Mouse (Mus musculus) stomach, embryonic 14.5 days (tissue): ENCODE results near the gene Htt. TPM values are rescaled to one million over a fixed set of nuclear protein-coding genes. Genes with fewer than 3 reads are reported as not detected.

Source experiments
- ATAC-seq: fragments of 200-750 bp; cut with Nextera tagmentation; 2 replicates; pipeline ENCODE4 v1.8.0; 2017; ENCODE audit warnings: low read depth, moderate TSS enrichment; ENCODE audit not compliant: insufficient number of reproducible peaks, insufficient read depth, low FRiP score
- H3K27ac ChIP-seq: fragments of 300-500 bp; sonication (generic); 2 replicates; pipeline ENCODE4 v1.5.1; 2014; ENCODE audit warnings: mild to moderate bottlenecking, low read length, moderate library complexity, mixed read lengths
- H3K27me3 ChIP-seq: fragments of 300-500 bp; sonication (generic); 2 replicates; pipeline ENCODE4 v1.6.1; 2014; ENCODE audit warnings: low read length, control low read depth, mixed read lengths; ENCODE audit not compliant: control insufficient read depth, insufficient read depth
- H3K36me3 ChIP-seq: fragments of 300-500 bp; sonication (generic); 2 replicates; pipeline ENCODE4 v1.6.1; 2014; ENCODE audit warnings: mild to moderate bottlenecking, control low read depth, low read length, moderate library complexity, mixed read lengths; ENCODE audit not compliant: control insufficient read depth, insufficient read depth
- H3K4me1 ChIP-seq: fragments of 300-500 bp; sonication (generic); 2 replicates; pipeline ENCODE4 v1.6.1; 2014; ENCODE audit warnings: low read length, control low read depth, mixed read lengths; ENCODE audit not compliant: control insufficient read depth, insufficient read depth
- H3K4me2 ChIP-seq: fragments of 300-500 bp; sonication (generic); replicated peaks from 2 replicates; pipeline ENCODE4 v1.6.1; 2014; ENCODE audit warnings: low read depth, low read length, control low read depth
- H3K4me3 ChIP-seq: fragments of 300-500 bp; sonication (generic); 2 replicates; pipeline ENCODE4 v1.5.1; 2014; ENCODE audit warnings: low read depth, low read length, control low read depth
- H3K9ac ChIP-seq: fragments of 300-500 bp; sonication (generic); replicated peaks from 2 replicates; pipeline ENCODE4 v1.6.1; 2014; ENCODE audit warnings: low read depth, mild to moderate bottlenecking, control low read depth, low read length, moderate library complexity, mixed read lengths
- H3K9me3 ChIP-seq: fragments of 300-500 bp; sonication (generic); 2 replicates; pipeline ENCODE4 v1.6.1; 2016; ENCODE audit warnings: low read depth, low read length, control low read depth; ENCODE audit not compliant: control insufficient read depth
- WGBS: fragments of 180-500 bp; shearing (Covaris S2); extraction: QIAGEN DNeasy Blood & Tissue Kit; methylation state at CpG from one replicate; pipeline ENCODE4 v1.1.7; 2014; 5-methylcytosine and 5-hydroxymethylcytosine counted together
- polyA plus RNA-seq: library from polyadenylated mRNA; unstranded; fragments of >200 nt; fragmentation: Nextera tagmentation; extraction: Ambion mirVana; gene quantifications from 2 replicates; pipeline ENCODE4 v1.2.1, GENCODE M21; 2014

The Htt gene
- polyA plus RNA-seq, 1 experiment from 2014 or later: 26.2 TPM

GRCm38 (mm10) chr5:34927648-34928047 lies 166.1 kb downstream of the Htt start:
- Histone ChIP-seq H3K27me3 (no peaks in the 10 kb centered on the region), H3K9ac (no peak overlapping the region), H3K4me3 (no peak overlapping the region), H3K4me1 (peaks cover 4% of the 10 kb centered on the region; the same call in 1 of the 2 replicates), H3K36me3 (0 out of 2 replicates have a peak, but pooled peaks cover 4% of the 10 kb centered on the region), H3K27ac (no peak overlapping the region), H3K9me3 (no peaks in the 10 kb centered on the region), H3K4me2 (no peak overlapping the region)
- ATAC-seq: no peak
- 92% methylated on average over 4 of the region's 4 CpGs for WGBS

GRCm38 (mm10) chr5:34930151-34930975 lies 168.8 kb downstream of the Htt start:
- H3K4me1 ChIP-seq: peaks cover 4% of the 10 kb centered on the region; the same call in 1 of the 2 replicates
- no peaks in the 10 kb centered on the region for H3K27me3 ChIP-seq
- H3K9me3 ChIP-seq: 0 out of 2 replicates have a peak, but pooled peaks cover 3% of the 10 kb centered on the region
- no peak overlapping the region for H3K4me3 ChIP-seq
- H3K27ac ChIP-seq: no peak overlapping the region
- H3K4me2 ChIP-seq: no peak overlapping the region
- WGBS: 78% methylated on average over 9 of the region's 9 CpGs
- ATAC-seq: no peak
- H3K9ac ChIP-seq: no peak overlapping the region
- H3K36me3 ChIP-seq: no peaks in the 10 kb centered on the region

GRCm38 (mm10) chr5:34931091-34931490 lies 169.6 kb downstream of the Htt start:
- H3K4me1 ChIP-seq: peaks cover 4% of the 10 kb centered on the region; the same call in 1 of the 2 replicates
- no peak for ATAC-seq

GRCm38 (mm10) chr5:34931516-34932457 lies 170.2 kb downstream of the Htt start:
- peak; percentile 49; the same call in 1 of the 2 replicates for ATAC-seq
- H3K4me2 ChIP-seq: no peak overlapping the region
- H3K4me1 ChIP-seq: peaks cover 4% of the 10 kb centered on the region; the same call in 1 of the 2 replicates
- H3K4me3 ChIP-seq: no peak overlapping the region
- H3K9ac ChIP-seq: no peak overlapping the region
- no peaks in the 10 kb centered on the region for H3K36me3 ChIP-seq
- peak overlapping the region; percentile 23; the same call in 1 of the 2 replicates for H3K27ac ChIP-seq
- no peaks in the 10 kb centered on the region for H3K27me3 ChIP-seq
- 42% methylated on average over 11 of the region's 11 CpGs for WGBS
- H3K9me3 ChIP-seq: 0 out of 2 replicates have a peak, but pooled peaks cover 3% of the 10 kb centered on the region

More at GRCm38 (mm10) chr5:34931091-34931490, 169.6 kb downstream of the Htt start:
- no peak overlapping the region for H3K9ac ChIP-seq
- no peak overlapping the region for H3K27ac ChIP-seq
- no peak overlapping the region for H3K4me2 ChIP-seq
- 0 out of 2 replicates have a peak, but pooled peaks cover 3% of the 10 kb centered on the region for H3K9me3 ChIP-seq
- H3K36me3 ChIP-seq: no peaks in the 10 kb centered on the region
- 71% methylated on average over 2 of the region's 2 CpGs for WGBS
- H3K27me3 ChIP-seq: no peaks in the 10 kb centered on the region
- H3K4me3 ChIP-seq: no peak overlapping the region

GRCm38 (mm10) chr5:34932458-34932806 lies 170.9 kb downstream of the Htt start:
- H3K9me3 ChIP-seq: 0 out of 2 replicates have a peak, but pooled peaks cover 3% of the 10 kb centered on the region
- no peaks in the 10 kb centered on the region for H3K27me3 ChIP-seq
- 57% methylated on average over 4 of the region's 4 CpGs for WGBS
- H3K9ac ChIP-seq: no peak overlapping the region
- peaks cover 4% of the 10 kb centered on the region; the same call in 1 of the 2 replicates for H3K4me1 ChIP-seq
- peak; percentile 37; the same call in 1 of the 2 replicates for ATAC-seq
- peak overlapping the region; percentile 23; the same call in 1 of the 2 replicates for H3K27ac ChIP-seq
- no peaks in the 10 kb centered on the region for H3K36me3 ChIP-seq
- no peak overlapping the region for H3K4me3 ChIP-seq
- no peak overlapping the region for H3K4me2 ChIP-seq

- no peaks in the 10 kb centered on the region for H3K27me3 ChIP-seq
- H3K4me3 ChIP-seq: no peak overlapping the region
- peaks cover 4% of the 10 kb centered on the region; the same call in 1 of the 2 replicates for H3K4me1 ChIP-seq
- 0 out of 2 replicates have a peak, but pooled peaks cover 3% of the 10 kb centered on the region for H3K9me3 ChIP-seq
- WGBS: 88% methylated on average over 1 of the region's 1 CpGs
- H3K4me2 ChIP-seq: no peak overlapping the region
- H3K9ac ChIP-seq: no peak overlapping the region
- H3K27ac ChIP-seq: no peak overlapping the region
- H3K36me3 ChIP-seq: no peaks in the 10 kb centered on the region
- ATAC-seq: no peak
Measured at GRCm38 (mm10) chr5:34933461-34933860, 171.9 kb downstream of the Htt start.

GRCm38 (mm10) chr5:34941710-34942470 lies 180.3 kb downstream of the Htt start:
- H3K27ac ChIP-seq: no peak overlapping the region
- 58% methylated on average over 10 of the region's 10 CpGs for WGBS

More at GRCm38 (mm10) chr5:34941710-34942470, 180.3 kb downstream of the Htt start:
- no peaks in the 10 kb centered on the region for H3K4me1 ChIP-seq
- no peak overlapping the region for H3K4me2 ChIP-seq
- no peak overlapping the region for H3K4me3 ChIP-seq
- no peak overlapping the region for H3K9ac ChIP-seq
- no peak for ATAC-seq
- H3K36me3 ChIP-seq: no peaks in the 10 kb centered on the region
- H3K27me3 ChIP-seq: no peaks in the 10 kb centered on the region
- no peaks in the 10 kb centered on the region for H3K9me3 ChIP-seq
